Mouse (Mus musculus) megakaryocyte progenitor cell, adult 5-6 weeks (primary cell): ENCODE measurements at regions not wholly inside any gene's neighbourhood (a gene's known extent, or its start where the extent isn't known, plus 50 kb on each side); places are given as distances from the start of the nearest gene placed in this dataset.

Experiments used
- ATAC-seq: replicated peaks from 2 replicates; pipeline ENCODE4 v1.8.0; 2016; ENCODE audit warnings: mild to moderate bottlenecking, moderate TSS enrichment, inconsistent platforms; ENCODE audit not compliant: poor library complexity

DNA sequence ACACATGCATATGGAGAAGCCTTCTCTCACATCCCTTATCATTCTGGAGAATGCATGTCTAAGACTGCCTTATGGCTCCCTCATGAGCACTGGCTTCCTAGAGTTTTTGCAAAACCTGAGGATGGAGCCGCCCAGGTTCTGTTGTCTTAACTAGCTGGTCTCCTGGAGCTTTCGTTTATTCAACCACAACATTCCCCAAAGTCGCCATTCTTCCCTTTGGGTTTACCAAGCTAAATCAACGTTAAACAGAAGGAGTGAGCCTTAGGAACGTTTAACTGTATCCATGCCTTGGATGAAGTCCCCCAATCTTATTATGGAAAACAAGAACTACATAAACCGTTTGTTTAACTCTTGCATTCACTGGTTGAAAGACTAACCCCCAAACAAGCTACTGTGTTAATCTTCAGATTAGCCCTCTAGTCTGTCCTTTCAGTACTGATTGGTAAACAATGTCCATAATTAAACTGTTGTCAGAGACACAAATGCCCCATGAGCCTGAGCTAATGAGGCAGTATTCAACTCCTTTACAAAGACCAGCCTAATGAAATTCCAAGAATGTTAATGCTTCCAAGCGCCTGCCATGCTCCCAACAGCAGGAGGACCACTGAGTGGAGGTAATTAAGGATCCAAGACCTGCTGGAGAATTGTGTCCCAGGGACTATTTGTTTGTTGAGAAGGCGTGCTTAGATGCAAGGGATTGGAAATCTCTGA lies 121.1 kb upstream of the Cdkn3 start:
- no peak for ATAC-seq

DNA sequence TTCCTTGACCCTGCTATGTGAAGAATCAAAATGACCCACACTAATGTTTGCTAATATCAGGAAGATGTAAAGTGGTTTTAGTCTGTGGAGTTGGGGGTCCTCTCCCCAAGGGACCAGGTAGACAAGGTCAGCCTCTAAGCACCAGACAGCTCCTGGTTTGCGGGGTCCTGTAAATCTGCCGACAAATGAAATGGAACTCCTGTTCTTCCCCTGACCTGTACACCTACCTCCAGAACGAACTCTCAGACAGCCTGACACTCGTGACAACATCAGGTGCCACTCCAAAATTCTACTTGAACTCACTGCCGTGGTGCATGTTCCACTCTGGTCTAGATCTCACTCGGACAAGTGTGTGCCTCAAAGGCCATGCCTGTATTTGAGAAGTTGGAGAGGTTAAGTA lies 121.8 kb upstream of the Cdkn3 start:
- no peak for ATAC-seq

DNA sequence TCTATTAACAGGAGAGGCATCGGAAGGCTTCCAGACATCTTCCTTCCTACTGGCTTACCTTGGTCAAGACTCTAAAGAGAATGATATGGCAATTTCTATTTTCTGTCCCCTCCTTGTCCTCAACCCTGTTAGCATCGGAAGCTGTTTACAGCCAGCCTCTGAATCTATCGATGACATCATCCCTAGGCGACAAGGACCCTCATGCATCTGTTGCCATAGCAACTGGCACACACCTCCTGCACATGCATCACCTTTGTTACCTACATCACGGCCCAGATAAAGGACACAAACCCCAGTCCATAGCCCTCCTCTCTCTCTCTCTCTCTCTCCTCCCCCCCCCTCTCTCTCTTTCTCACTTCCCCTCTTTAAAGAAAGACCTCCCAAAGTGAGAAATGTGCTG lies 123.1 kb upstream of the Cdkn3 start:
- ATAC-seq, result no peak

DNA sequence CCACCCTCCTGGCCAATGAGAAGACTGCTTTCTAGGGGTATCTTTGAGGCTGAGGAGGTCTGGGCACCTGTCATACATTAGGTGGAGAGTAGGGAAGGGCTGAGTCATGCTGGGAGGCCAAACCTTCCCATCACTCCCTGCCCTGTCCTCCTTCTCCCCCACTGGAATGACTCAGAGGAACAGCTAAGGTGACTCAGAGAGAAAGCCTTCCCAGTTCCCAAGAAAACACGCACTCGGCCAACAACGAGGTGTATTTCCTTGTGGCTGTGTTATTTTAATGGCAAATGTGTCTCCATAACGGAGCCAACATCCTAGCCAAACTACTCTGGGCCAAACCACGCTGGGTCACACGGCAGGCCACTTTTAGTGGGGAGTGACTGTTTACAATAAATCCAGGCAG lies 124.0 kb upstream of the Cdkn3 start:
- ATAC-seq, result no peak

DNA sequence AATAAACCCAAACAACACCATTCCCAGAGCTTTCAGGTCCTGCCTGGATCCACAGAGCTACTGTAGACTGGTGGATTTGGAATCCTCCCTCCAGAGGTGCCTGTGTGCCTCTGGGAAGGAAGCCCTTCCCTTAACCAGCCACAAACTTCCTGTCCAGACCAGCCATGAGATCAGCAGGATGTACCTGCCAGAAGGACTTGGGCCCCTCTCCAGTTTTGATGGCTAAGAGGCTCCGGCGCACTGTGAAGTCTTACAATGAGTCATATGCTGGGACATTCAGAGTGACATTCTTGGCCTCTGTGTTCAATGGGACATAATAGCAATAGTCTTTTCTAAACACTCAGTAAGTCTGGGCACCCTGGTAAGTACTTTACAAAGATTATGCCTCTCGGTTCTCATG lies 125.0 kb upstream of the Cdkn3 start:
- ATAC-seq, result no peak

DNA sequence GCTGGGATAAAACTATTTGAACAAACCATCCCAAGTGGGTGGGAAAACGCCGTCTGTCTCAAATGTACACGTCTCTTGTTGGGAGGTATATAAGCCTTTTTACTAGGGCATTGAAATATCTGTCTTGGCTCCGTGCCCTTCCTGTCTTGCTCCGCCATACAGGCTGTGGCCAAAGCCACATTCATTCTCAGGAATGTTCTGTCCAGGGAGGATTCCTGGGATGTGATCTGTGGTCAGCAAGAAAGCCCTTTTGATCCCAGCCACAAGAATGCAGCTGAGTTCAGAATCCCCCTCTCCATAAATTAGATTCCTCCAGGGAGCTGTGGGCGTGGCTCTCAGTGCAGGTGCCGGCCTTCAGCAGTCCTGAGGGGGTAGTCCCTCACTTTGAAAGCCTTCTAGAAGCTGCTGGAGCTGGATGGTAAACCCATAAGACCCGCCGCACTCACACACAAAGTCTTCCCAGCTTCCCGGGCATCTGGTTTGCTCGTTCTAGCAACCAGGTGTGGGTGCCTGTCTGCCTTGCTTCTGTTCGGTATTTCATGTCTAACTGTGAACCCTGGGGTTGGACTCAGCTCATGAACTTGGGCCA lies 125.6 kb upstream of the Cdkn3 start:
- ATAC-seq, result no peak

DNA sequence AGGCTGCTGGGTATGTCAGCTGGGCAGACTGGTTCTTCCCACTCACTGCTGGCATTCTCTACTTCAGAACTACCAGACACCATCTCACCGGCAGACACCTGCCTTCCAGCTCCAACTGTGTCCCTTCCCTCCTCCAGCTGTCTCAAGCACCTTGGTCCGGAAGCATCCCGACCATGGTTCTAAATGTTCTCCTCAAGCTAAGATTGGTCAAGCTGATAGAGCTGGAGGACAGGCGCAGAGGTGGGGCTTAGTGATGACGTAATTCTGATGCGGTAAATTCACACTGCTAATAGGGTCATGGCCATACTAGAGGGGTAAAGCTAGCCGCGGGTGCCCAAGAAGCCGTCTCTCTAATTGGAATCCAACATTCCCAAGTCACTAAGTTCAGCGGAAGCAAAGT lies 126.1 kb upstream of the Cdkn3 start:
- no peak for ATAC-seq

DNA sequence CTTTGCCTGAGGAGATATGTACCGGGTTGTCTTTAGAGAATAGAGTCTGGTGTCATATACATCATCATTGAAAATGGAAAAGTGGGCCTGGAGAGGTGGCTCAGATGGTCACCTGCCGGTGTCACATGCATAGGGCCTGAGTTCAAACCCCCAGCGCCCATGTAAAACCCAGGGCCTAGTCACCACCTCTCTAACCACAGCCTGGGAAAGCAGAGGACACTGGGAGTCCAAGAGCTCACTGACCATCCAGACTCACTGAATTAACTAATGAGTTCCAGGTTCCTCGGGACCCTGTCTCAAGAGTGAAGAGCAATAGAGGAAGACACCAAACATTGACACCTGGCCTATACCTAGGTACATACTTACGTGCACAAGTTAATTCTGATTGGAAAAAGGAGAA lies 132.7 kb upstream of the Cdkn3 start:
- no peak for ATAC-seq

DNA sequence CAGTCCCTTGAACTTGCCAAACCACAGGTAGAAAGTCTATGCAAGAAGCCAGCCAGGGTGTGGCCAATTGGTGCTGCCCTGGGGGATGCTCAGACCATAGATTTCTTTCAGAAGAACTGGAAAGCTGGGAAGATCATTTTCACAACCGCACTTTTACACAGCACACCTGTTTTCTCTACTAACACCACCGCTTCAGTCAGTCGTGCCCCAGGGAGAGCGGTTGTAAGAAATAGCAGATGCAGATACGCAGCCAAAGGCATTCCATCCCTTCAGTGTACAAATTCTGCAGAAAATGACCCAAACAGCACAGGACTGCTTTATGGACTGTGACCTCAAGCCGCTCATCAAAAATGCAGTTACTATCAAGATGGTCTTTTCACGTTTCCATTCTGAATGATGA lies 134.6 kb upstream of the Cdkn3 start:
- ATAC-seq, result no peak

DNA sequence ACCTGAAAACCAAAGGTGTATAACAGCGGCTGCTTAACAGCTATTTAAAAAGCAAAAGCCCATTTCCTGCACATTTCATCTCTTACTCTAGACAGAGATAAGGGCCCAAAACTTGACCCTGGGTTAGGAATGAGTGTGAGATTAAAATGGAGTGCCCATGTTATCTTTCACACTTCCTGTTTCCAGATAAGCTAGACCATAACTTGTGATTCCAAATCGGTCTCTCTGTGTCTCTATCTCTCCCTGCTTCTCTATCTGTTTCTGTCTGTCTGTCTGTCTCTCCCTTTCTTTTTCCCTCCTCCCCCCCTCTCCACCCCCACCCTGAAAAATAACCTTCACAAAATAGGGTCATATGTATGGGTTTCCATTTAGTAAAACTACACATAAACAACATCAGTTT lies 136.7 kb upstream of the Cdkn3 start:
- no peak for ATAC-seq

DNA sequence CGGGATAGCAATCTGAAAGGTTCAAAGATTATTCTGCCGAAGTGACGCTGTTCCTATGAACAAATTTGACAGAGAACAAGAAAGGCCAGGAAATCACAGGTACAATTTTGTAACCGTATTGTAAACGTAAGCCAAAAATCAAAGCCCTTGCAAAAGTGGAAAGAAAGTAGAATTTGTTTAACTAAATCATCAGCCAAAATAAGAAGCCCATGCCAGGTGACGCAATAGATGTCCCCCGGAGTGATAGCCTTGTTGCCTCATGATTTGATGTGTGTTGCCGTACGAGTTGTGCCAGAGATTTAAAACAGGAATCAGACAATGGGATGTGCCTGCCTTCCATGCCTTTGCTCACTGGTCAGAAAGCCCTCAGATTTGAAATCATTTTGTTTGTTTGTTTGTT lies 144.3 kb upstream of the Cdkn3 start:
- ATAC-seq, result no peak

DNA sequence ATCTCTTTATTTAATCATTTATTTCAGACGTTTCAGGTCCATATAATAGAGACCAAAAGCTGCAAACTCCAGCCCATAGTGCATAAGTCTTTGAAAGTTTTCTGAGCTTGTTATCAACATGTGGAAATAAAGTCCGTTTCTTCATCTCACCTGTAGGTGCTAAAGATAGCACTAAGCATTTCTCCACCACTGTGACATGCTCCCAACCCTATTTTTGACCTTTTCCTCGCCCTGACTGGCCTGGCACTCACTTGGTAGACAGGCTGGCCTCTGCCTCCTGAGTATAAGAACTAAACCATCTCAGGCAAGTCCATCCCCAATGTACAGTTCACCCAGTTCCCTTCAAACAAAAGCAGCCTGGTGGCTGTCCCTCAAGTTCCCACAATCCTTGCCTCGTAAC lies 145.4 kb upstream of the Cdkn3 start:
- ATAC-seq, result no peak

DNA sequence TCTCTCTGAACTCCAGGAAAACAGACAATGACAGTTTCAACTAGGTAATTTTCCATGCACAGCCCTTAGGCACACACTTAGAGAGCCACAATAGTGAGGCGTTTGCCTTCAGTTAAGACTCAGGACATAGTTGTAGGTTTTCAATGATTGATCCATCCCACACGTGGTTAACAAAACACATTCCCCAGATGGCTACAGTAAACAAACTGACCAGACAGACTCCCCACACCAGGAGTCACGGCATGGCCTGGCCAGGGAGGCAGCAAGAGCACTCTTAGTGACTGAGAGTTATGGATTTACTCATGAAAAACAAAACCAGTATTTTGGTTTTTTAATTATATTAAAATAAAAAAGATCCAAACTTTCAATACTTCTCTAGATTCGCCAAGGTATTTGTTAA lies 146.6 kb upstream of the Cdkn3 start:
- ATAC-seq, result no peak

DNA sequence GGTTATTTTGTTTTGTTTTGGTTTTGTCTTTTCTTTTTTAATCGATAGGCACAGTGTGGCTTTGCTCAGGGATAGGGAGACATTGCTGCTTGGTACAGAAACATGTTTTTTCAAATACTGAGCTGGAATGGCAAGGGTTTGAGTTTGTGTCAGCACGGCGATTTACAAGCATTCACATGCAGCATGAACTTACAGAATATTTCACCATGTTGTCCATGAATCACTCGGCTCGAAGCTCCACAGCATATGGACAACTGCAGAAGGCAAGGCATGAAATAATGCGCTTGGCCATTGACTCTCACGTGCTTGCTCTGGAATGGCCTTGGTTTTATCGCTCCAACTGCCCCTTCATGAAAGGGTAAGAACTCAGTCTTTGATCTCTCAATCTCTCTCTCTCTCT lies 147.1 kb upstream of the Cdkn3 start:
- no peak for ATAC-seq

DNA sequence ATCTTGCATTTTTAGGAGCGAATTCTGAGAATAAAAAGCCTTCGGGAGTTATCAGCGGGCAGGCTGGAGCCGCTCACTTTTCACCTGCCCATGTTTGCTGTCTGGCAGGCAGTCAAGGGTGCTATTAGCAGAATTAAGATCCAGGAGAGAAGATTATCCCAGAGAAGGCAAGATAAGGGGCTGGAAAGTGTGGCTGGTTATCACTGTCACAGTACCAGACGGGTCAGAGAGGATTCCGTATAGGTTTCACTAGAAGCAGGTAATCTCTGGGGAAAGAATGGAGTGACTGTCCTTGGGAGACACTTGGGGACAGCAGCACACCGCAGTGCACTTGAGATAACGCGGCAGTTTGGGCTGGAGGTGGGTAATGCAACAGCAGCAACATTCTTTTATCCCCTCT lies 147.8 kb upstream of the Cdkn3 start:
- ATAC-seq, result no peak

DNA sequence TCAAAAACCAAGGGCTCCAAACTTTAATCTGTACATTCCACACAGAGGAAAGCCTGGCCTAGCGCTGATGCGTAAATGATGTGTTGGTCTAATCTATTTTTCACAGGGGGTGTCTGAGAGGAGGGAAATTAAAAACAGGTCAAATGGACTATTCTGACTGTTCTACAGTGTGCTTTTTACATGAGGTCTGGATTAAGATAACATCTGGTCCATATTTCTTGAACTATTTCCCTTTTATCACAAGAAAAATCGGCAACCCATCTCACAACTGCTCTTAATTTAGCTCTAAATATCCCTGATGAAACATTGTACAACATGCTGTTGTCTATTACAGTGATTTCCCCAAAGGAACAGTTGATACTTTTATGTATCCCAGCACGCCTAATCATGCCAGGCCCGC lies 149.4 kb upstream of the Cdkn3 start:
- ATAC-seq, result no peak

DNA sequence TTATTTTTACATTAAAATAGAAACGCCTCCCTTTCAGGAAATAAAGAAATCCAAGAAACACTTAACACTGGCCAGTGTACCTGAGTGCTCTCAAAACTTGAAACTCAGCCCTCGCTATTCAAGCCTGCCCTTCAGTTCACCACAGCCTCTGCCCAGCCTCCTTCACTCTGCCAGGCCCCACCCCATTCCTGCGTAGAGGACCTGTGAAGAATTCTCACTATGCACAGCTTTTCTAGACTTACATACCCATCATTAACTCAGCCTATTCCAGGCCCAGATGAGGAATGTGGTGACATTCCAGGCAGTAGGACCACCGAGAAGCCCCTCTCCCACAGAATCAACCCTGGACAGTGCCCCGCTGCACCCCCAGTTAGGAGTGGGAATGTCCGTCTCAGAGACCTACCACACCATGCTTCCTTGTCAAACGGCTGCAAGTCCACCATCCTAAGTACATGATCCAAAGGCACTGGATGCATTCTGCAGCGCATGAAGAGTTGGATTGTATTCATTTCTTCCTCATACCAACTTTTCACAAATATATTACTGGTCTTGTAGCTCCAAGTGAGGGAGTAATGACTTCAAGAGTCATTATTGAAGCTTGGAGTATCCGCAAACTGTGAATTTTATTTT lies 150.0 kb upstream of the Cdkn3 start:
- ATAC-seq, result no peak

DNA sequence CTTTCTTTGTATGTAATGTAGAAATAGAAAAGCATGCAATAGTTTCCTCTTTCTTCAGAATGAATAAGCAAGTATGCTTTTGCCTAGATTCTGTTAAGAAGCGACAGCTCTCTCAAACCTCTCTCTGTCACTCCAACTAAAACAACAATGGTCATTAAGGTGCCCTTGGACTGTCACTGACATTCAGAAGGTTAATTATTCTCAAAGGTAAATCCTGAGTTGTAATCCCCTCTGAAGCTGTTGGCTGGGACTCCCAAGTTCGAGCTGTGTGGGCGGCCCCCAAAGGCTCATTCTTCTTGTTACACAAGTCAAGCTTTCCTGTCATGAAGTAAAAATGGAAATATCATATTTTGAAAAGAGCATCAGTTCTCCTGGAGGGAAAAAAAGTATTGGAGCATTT lies 153.6 kb upstream of the Cdkn3 start:
- ATAC-seq, result no peak

DNA sequence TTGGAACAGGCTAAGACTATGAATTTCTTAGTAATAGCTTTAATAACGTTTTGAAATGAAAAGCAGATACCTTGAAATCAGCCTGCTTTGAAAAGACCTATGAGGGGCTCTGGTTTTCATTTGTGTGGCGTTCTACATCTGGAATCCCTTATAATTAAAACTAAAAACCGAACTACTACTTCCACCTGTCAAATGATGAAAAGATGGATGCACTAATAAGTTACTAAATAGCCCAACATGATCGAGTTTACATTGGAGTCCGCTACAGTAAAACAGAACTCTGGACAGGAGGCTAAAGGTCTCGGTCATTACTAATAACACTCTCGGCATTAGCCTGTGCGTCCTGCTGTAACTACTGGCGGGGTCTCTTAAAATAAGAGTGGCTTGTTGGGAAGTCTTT lies 154.3 kb upstream of the Cdkn3 start:
- no peak for ATAC-seq

DNA sequence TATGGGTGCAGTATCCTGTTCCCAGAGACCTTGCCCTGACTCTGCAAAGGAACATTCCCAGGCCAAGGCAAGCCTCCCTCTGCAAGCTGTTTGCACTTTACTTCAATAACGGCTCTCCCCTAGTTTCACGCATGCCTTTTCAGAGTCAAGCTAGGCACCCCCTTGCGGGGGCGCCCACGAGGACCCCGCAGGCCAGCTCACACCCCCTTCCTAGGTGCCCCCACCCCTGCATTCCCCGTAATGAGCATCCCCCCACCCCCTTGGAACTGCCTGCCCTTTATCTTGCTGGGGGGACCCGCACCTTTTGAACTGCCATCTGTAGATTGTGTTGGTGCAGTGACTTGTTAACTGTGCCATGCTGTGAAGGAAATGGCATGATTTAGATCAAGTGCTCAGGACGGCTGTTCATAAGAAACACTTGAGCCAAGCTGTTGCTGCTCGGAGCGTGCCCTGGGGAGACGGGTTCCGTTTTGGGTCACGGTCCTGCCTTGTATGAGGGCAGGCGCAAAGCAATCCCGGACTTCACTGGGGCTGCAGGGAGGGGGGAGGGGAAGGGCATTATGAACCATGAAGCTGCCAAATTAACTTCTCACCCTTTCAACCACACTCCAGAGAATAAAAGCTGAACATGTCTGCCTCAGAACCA lies 155.3 kb upstream of the Cdkn3 start:
- ATAC-seq, result no peak

DNA sequence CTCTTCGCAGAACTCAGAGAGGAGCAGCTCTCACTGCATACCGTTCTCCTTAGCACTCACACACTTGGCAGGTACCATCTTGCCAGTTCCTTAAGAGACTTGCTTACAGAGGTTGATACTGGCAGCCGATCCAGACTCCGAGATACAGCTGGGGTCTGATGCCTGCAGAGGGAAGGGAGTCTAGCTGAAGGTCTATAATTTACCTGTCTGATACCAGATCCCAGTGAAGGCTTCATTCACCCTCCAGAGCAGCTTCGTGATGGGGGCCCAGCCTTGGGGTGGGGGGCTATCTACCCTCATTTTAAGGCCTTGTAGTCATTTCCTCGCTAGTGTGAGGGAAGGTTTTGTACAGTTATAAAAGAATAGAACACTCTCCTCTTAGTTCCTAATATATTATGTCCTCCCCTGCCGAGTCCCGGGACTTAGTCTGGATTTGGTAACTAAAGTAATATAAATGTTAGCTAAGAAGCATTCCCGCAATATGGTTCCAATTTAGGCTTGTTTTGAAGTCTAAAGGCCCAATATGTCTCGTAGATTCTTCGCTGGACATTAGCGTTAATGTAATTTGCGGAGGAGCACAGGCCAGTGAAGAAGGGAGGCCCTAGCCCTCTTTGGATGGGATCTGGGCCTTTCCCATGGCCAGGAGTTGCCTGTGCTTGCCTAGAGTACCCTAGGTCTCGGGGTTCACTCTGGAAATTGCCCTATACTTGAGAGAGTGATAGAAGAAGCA lies 156.0 kb upstream of the Cdkn3 start:
- ATAC-seq, result no peak
